Mouse (Mus musculus): ENCODE data around the gene Gm28036. TPM values are rescaled to one million over a fixed set of nuclear protein-coding genes. Genes with fewer than 3 reads are reported as not detected.
"Not testable (repeated sequence)": the region's sequence is repeated elsewhere in the genome, so short reads cannot be mapped to it uniquely, and the experiment has no call there.

Gm28036 gene
- polyA plus RNA-seq (2017; shearing (Covaris generic)): 1 to 10 TPM; 7.7 to 8.0 TPM

- no peak for ATAC-seq
Measured at GRCm38 (mm10) chr2:156126992-156127391, at the start of gene Gm28036. Gene Gm28036, minus strand, starts transcription at chr2:156127092.

GRCm38 (mm10) chr2:156166557-156166956, 39.7 kb upstream of the Gm28036 start:
- ATAC-seq: no peak

GRCm38 (mm10) chr2:156165478-156165877, 38.6 kb upstream of the Gm28036 start:
- no peak for ATAC-seq

GRCm38 (mm10) chr2:156151538-156151937, 24.6 kb upstream of the Gm28036 start:
- no peak for ATAC-seq

GRCm38 (mm10) chr2:156147316-156147915, 20.5 kb upstream of the Gm28036 start:
- ATAC-seq: no peak

GRCm38 (mm10) chr2:156146272-156146989, 19.5 kb upstream of the Gm28036 start:
- no peak for ATAC-seq

GRCm38 (mm10) chr2:156145486-156146130, 18.7 kb upstream of the Gm28036 start:
- ATAC-seq: no peak

- peak; percentile 93 for ATAC-seq
Measured at GRCm38 (mm10) chr2:156143953-156144724, 17.2 kb upstream of the Gm28036 start, which contains the start of the genes Romo1 and Nfs1. Gene Romo1, plus strand, starts transcription at chr2:156144039. Gene Nfs1, minus strand, starts transcription at chr2:156144186.

- ATAC-seq: no peak
Measured at GRCm38 (mm10) chr2:156143367-156143766, 16.5 kb upstream of the Gm28036 start.

- no peak for ATAC-seq
Measured at GRCm38 (mm10) chr2:156142820-156143219, 15.9 kb upstream of the Gm28036 start.

GRCm38 (mm10) chr2:156135695-156136094, 8.8 kb upstream of the Gm28036 start:
- ATAC-seq: no peak

- no peak for ATAC-seq
Measured at GRCm38 (mm10) chr2:156134161-156134560, 7.3 kb upstream of the Gm28036 start.

GRCm38 (mm10) chr2:156123731-156124130, 3.2 kb downstream of the Gm28036 start:
- no peak for ATAC-seq

GRCm38 (mm10) chr2:156119566-156119965, 7.3 kb downstream of the Gm28036 start:
- no peak for ATAC-seq

GRCm38 (mm10) chr2:156112080-156112423, 14.8 kb downstream of the Gm28036 start:
- not testable (repeated sequence) for ATAC-seq

GRCm38 (mm10) chr2:156111358-156112079, 15.4 kb downstream of the Gm28036 start, which contains the start of the genes Cpne1 and Rbm12:
Gene Cpne1, minus strand, starts transcription at chr2:156111965.
Gene Rbm12, minus strand, starts transcription at chr2:156111978.
- ATAC-seq: peak; percentile 93

GRCm38 (mm10) chr2:156110627-156111357, 16.1 kb downstream of the Gm28036 start:
- ATAC-seq: peak; percentile 38

- no peak for ATAC-seq
Measured at GRCm38 (mm10) chr2:156091926-156092325, 35.0 kb downstream of the Gm28036 start.

GRCm38 (mm10) chr2:156089799-156090198, 37.1 kb downstream of the Gm28036 start:
- ATAC-seq: no peak

GRCm38 (mm10) chr2:156087391-156088110, 39.3 kb downstream of the Gm28036 start:
- ATAC-seq: no peak

GRCm38 (mm10) chr2:156084541-156084940, 42.4 kb downstream of the Gm28036 start:
- no peak for ATAC-seq
